Mouse (Mus musculus) gonadal fat pad, adult 2 months (tissue): ENCODE measurements around the gene Wbp11. TPM values are rescaled to one million over a fixed set of nuclear protein-coding genes. Genes with fewer than 3 reads are reported as not detected.

Source experiments
- DNase-seq: peaks from one replicate; pipeline ENCODE4 v3.0.0-alpha.2; 2012; ENCODE audit warnings: low read depth
- polyA plus RNA-seq: library from polyadenylated mRNA; depleted of rRNA; stranded (reverse); fragments of >200 nt; gene quantifications from 2 replicates; pipeline ENCODE4 v1.2.3, GENCODE M21; 2012; rRNA removed

Wbp11 gene
- polyA plus RNA-seq = 25.2 and 34.8 TPM in 2 replicates

GRCm38 (mm10) chr6:136827881-136828561 lies at the start of gene Wbp11:
Gene Wbp11 (minus strand): TSS chr6:136828233.
- peak; percentile 94 for DNase-seq

- DNase-seq = no peak
Measured at GRCm38 (mm10) chr6:136875670-136876069, 47.6 kb upstream of the Wbp11 start, which contains the start of gene Mgp. Gene Mgp (minus strand): TSS chr6:136875823.

GRCm38 (mm10) chr6:136874599-136874998 lies 46.6 kb upstream of the Wbp11 start:
- DNase-seq = no peak

- no peak for DNase-seq
Measured at GRCm38 (mm10) chr6:136868921-136869320, 40.9 kb upstream of the Wbp11 start.

GRCm38 (mm10) chr6:136866150-136866549 lies 38.1 kb upstream of the Wbp11 start:
- no peak for DNase-seq

- DNase-seq = no peak
Measured at GRCm38 (mm10) chr6:136865360-136865759, 37.3 kb upstream of the Wbp11 start.

GRCm38 (mm10) chr6:136861020-136861419 lies 33.0 kb upstream of the Wbp11 start:
- no peak for DNase-seq

GRCm38 (mm10) chr6:136858420-136858819 lies 30.4 kb upstream of the Wbp11 start:
- no peak for DNase-seq

GRCm38 (mm10) chr6:136857873-136858260 lies 29.8 kb upstream of the Wbp11 start:
- no peak for DNase-seq

GRCm38 (mm10) chr6:136857186-136857872 lies 29.3 kb upstream of the Wbp11 start, which contains the start of gene Art4:
Gene Art4 (minus strand): TSS chr6:136857733.
- no peak for DNase-seq

- peak; percentile 70 for DNase-seq
Measured at GRCm38 (mm10) chr6:136856071-136856636, 28.1 kb upstream of the Wbp11 start.

GRCm38 (mm10) chr6:136855183-136855582 lies 27.1 kb upstream of the Wbp11 start:
- DNase-seq = no peak

- no peak for DNase-seq
Measured at GRCm38 (mm10) chr6:136854361-136854781, 26.3 kb upstream of the Wbp11 start.

GRCm38 (mm10) chr6:136852762-136853161 lies 24.7 kb upstream of the Wbp11 start:
- DNase-seq = no peak

- DNase-seq = no peak
Measured at GRCm38 (mm10) chr6:136852348-136852747, 24.3 kb upstream of the Wbp11 start.

- DNase-seq = no peak
Measured at GRCm38 (mm10) chr6:136850267-136850666, 22.2 kb upstream of the Wbp11 start.

- DNase-seq = no peak
Measured at GRCm38 (mm10) chr6:136848971-136849370, 20.9 kb upstream of the Wbp11 start.

GRCm38 (mm10) chr6:136848399-136848798 lies 20.4 kb upstream of the Wbp11 start:
- DNase-seq = no peak

GRCm38 (mm10) chr6:136847790-136848189 lies 19.8 kb upstream of the Wbp11 start:
- no peak for DNase-seq

GRCm38 (mm10) chr6:136847267-136847666 lies 19.2 kb upstream of the Wbp11 start:
- DNase-seq = no peak

GRCm38 (mm10) chr6:136845706-136846480 lies 17.9 kb upstream of the Wbp11 start:
- no peak for DNase-seq

- no peak for DNase-seq
Measured at GRCm38 (mm10) chr6:136844903-136845302, 16.9 kb upstream of the Wbp11 start.
